Mouse (Mus musculus) lung, postnatal 0 days (tissue): Measurements from ENCODE around the gene Yes1.

Experiments
- CTCF ChIP-seq: IDR thresholded peaks from 2 replicates; pipeline ENCODE4 v1.5.1; 2016; ENCODE audit warnings: antibody characterized with exemption, mild to moderate bottlenecking
- EP300 ChIP-seq: IDR thresholded peaks from 2 replicates; pipeline ENCODE4 v1.6.1; 2016; ENCODE audit warnings: antibody characterized with exemption, mild to moderate bottlenecking, control low read depth

DNA sequence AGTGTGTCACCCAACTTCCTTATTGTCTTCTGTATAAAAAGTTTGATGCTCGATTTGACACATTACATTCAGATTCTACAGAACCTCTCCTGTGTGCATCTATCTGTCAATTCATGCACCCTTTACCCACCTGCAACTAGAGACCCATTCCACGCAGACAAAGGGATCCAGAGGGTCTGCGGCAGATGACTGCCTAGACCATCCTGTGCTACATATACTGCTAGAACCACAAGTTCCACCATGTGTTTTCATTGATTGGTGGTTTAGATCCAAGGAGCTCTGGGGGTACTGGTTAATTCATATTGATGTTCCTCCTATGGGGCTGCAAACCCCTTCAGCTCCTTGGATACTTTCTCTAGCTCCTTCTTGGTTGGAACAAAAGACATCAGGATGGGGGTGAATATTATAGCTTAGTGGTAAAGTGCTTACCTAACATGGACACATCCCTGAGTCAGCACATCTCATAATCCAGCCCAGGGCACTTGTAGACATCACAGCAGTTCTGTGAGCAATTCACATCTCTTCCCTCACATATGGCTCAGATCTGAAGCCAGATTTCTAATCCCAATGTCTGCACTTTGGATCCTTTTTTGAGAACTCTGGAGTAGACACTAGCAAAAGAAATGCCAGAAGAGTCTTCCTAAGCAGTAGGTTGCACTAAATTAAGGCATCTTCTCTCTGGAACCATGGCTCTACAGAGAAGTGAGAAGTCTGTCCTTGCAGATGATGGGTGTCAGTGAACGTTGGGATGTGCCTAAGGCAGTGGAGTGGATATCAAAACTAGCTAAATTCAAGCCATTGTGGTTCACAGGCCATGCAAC, 101.5 kb downstream of the Yes1 start:
- TF ChIP-seq CTCF (no peak), EP300 (no peak)
